Mouse (Mus musculus) CH12.LX (cell line): ENCODE results near the gene Arl14. TPM values are rescaled to one million over a fixed set of nuclear protein-coding genes. Genes with fewer than 3 reads are reported as not detected.

Source experiments
- DNase-seq: peaks from one replicate; pipeline ENCODE4 v3.0.0-alpha.2; 2013; ENCODE audit errors: extremely low read depth
- H3K27ac ChIP-seq: 2 replicates; pipeline ENCODE4 v1.5.1; 2012; ENCODE audit warnings: low read depth, mild to moderate bottlenecking, control low read depth, moderate library complexity; ENCODE audit not compliant: insufficient read depth
- H3K27me3 ChIP-seq: replicated peaks from 2 replicates; pipeline ENCODE3; 2012; ENCODE audit warnings: inconsistent platforms
- H3K36me3 ChIP-seq, 2 experiments: replicated peaks in 1 of 2; 2 replicates each; pipeline versions ENCODE3 to v1.6.1; 2012; ENCODE audit warnings: inconsistent platforms in 1 of 2, low read length in 1 of 2, mild to moderate bottlenecking in 1 of 2, mixed read lengths in 1 of 2, moderate library complexity in 1 of 2; ENCODE audit not compliant: control insufficient read depth in 1 of 2, insufficient read depth in 1 of 2
- H3K4me1 ChIP-seq, 2 experiments: 2 replicates each; pipeline ENCODE4 v1.6.1; 2012; ENCODE audit warnings: inconsistent platforms in 1 of 2, moderate library complexity in 1 of 2; ENCODE audit not compliant: insufficient read depth in 2 of 2, control insufficient read depth in 1 of 2
- H3K4me2 ChIP-seq: 2 replicates; pipeline ENCODE4 v1.6.1; 2012; ENCODE audit warnings: low read depth, mild to moderate bottlenecking, control low read depth; ENCODE audit not compliant: poor library complexity, insufficient read depth, severe bottlenecking
- H3K4me3 ChIP-seq, 3 experiments: fragments of 150-350 bp in 1 of 3; sonication (generic) in 1 of 3; replicated peaks in 1 of 3; 2 replicates each; pipeline versions ENCODE3 to v1.5.1; 2011 to 2012; ENCODE audit warnings: low read depth in 2 of 3, low read length in 2 of 3, mild to moderate bottlenecking in 2 of 3, moderate library complexity in 2 of 3, control low read depth in 1 of 3, improper control_type of control experiment in 1 of 3, inconsistent platforms in 1 of 3, mixed read lengths in 1 of 3; ENCODE audit not compliant: poor library complexity in 1 of 3
- H3K79me2 ChIP-seq: replicated peaks from 2 replicates; pipeline ENCODE4 v1.6.1; 2012; ENCODE audit warnings: mild to moderate bottlenecking, moderate library complexity; ENCODE audit not compliant: control insufficient read depth, poor library complexity, insufficient read depth, severe bottlenecking; ENCODE audit errors: extremely low read depth
- H3K9ac ChIP-seq: 2 replicates; pipeline ENCODE4 v1.6.1; 2012; ENCODE audit warnings: low read depth, mild to moderate bottlenecking, control low read depth, moderate library complexity; ENCODE audit not compliant: insufficient read depth
- H3K9me3 ChIP-seq: replicated peaks from 2 replicates; pipeline ENCODE3; 2012; ENCODE audit warnings: low read length, inconsistent platforms, mixed read lengths
- BHLHE40 ChIP-seq: IDR thresholded peaks from 2 replicates; pipeline ENCODE4 v1.6.1; 2011; ENCODE audit warnings: mild to moderate bottlenecking, low read depth, low read length, improper control_type of control experiment
- CTCF ChIP-seq, 2 experiments: IDR thresholded peaks in 1 of 2; conservative IDR thresholded peaks in 1 of 2; 2 replicates each; pipeline ENCODE4 v1.5.1; 2011 to 2012; ENCODE audit warnings: low read depth in 2 of 2, low read length in 2 of 2, improper control_type of control experiment in 1 of 2, inconsistent platforms in 1 of 2, mild to moderate bottlenecking in 1 of 2, moderate library complexity in 1 of 2
- E2F4 ChIP-seq: IDR thresholded peaks from 2 replicates; pipeline ENCODE4 v1.6.1; 2011; ENCODE audit warnings: low read depth, low read length, improper control_type of control experiment; ENCODE audit not compliant: insufficient replicate concordance
- ELF1 ChIP-seq: IDR thresholded peaks from 2 replicates; pipeline ENCODE4 v1.6.1; 2014; ENCODE audit warnings: low read depth, mild to moderate bottlenecking, inconsistent platforms, low read length, improper control_type of control experiment
- EP300 ChIP-seq: IDR thresholded peaks from 2 replicates; pipeline ENCODE4 v1.6.1; 2011; ENCODE audit warnings: low read length, improper control_type of control experiment
- MAFK ChIP-seq: IDR thresholded peaks from 2 replicates; pipeline ENCODE4 v1.6.1; 2011; ENCODE audit warnings: low read length, improper control_type of control experiment; ENCODE audit not compliant: insufficient replicate concordance
- MAX ChIP-seq: IDR thresholded peaks from 2 replicates; pipeline ENCODE4 v1.6.1; 2011; ENCODE audit warnings: low read length, improper control_type of control experiment
- MAZ ChIP-seq: IDR thresholded peaks from 2 replicates; pipeline ENCODE4 v1.6.1; 2012; ENCODE audit warnings: low read depth, mild to moderate bottlenecking, inconsistent platforms, low read length, improper control_type of control experiment, moderate library complexity
- MEF2A ChIP-seq: IDR thresholded peaks from 2 replicates; pipeline ENCODE4 v1.6.1; 2014; ENCODE audit warnings: low read depth, mild to moderate bottlenecking, inconsistent platforms, low read length, improper control_type of control experiment, borderline replicate concordance
- MXI1 ChIP-seq: IDR thresholded peaks from 2 replicates; pipeline ENCODE4 v1.6.1; 2011; ENCODE audit warnings: mild to moderate bottlenecking, low read depth, low read length, improper control_type of control experiment
- MYC ChIP-seq: IDR thresholded peaks from 2 replicates; pipeline ENCODE4 v1.6.1; 2011; ENCODE audit warnings: low read depth, mild to moderate bottlenecking, improper control_type of control experiment, low read length
- NRF1 ChIP-seq: IDR thresholded peaks from 2 replicates; pipeline ENCODE4 v1.6.1; 2014; ENCODE audit warnings: low read depth, mild to moderate bottlenecking, inconsistent platforms, low read length, improper control_type of control experiment, moderate library complexity
- PAX5 ChIP-seq: IDR thresholded peaks from 2 replicates; pipeline ENCODE4 v1.6.1; 2012; ENCODE audit warnings: low read length, inconsistent platforms, mixed read lengths
- POLR2A ChIP-seq: IDR thresholded peaks from 2 replicates; pipeline ENCODE4 v1.6.1; 2011; ENCODE audit warnings: low read depth, mild to moderate bottlenecking, improper control_type of control experiment, low read length
- SIN3A ChIP-seq: IDR thresholded peaks from 2 replicates; pipeline ENCODE4 v1.6.1; 2012; ENCODE audit warnings: low read length, improper control_type of control experiment, inconsistent platforms
- UBTF ChIP-seq: IDR thresholded peaks from 2 replicates; pipeline ENCODE4 v1.6.1; 2012; ENCODE audit warnings: low read depth, mild to moderate bottlenecking, inconsistent platforms, low read length, improper control_type of control experiment, moderate library complexity
- USF2 ChIP-seq: conservative IDR thresholded peaks from 2 replicates; pipeline ENCODE4 v1.6.1; 2011; ENCODE audit warnings: low read depth, low read length, improper control_type of control experiment
- ZKSCAN1 ChIP-seq: IDR thresholded peaks from 2 replicates; pipeline ENCODE4 v1.6.1; 2012; ENCODE audit warnings: low read depth, inconsistent platforms, low read length, improper control_type of control experiment, borderline replicate concordance
- ZMIZ1 ChIP-seq: IDR thresholded peaks from 2 replicates; pipeline ENCODE4 v1.6.1; 2012; ENCODE audit warnings: low read depth, mild to moderate bottlenecking, inconsistent platforms, low read length, improper control_type of control experiment
- dilution Hi-C: fragments of 300-500 bp; cut with MboI; formaldehyde crosslinking; loops from 2 replicates; pipeline ENCODE4 v1.14.3; 2020; ENCODE audit warnings: low sequenced_read_pairs; ENCODE audit not compliant: extremely low pct_unique_long_range_greater_than_20kb, extremely low pct_ligation_motif_present
- in situ Hi-C: fragments of 300-500 bp; cut with MboI; formaldehyde crosslinking; loops from 3 replicates; pipeline ENCODE4 v1.14.3; 2019; ENCODE audit warnings: low sequenced_read_pairs, low pct_ligation_motif_present, low pct_unique_long_range_greater_than_20kb, mixed read lengths
- polyA plus RNA-seq: library from polyadenylated mRNA; unstranded; fragments of >175 nt; gene quantifications from 2 replicates; pipeline ENCODE4 v1.2.1, GENCODE M21; 2012; ENCODE audit warnings: low read depth; ENCODE audit not compliant: insufficient read length
- total RNA-seq, 2 experiments: library from RNA; depleted of rRNA; stranded (reverse); fragments of 300-350 nt in 1 of 2; fragments of >200 nt in 1 of 2; gene quantifications; 2 replicates each; pipeline ENCODE4 v1.2.3; 2012 to 2014

Gene Arl14
- total and polyA plus RNA-seq, 3 experiments = not detected

- dilution Hi-C loops = no loop called here
- in situ Hi-C loops = no loop called here
Observed at GRCm38 (mm10) chr3:69222987-69223386, 768 bp downstream of the Arl14 start.

GRCm38 (mm10) chr3:69223666-69224065 lies 1.4 kb downstream of the Arl14 start:
- TF ChIP-seq PAX5 = no peak
- TF ChIP-seq POLR2A = no peak
- TF ChIP-seq MAZ = no peak
- no peak for TF ChIP-seq MEF2A
- no peak for TF ChIP-seq EP300
- TF ChIP-seq MXI1 = no peak
- TF ChIP-seq ELF1 = no peak
- TF ChIP-seq UBTF = no peak
- TF ChIP-seq, all 38 proteins: peak for 0
- H3K4me2 ChIP-seq = no peak overlapping the region
- peaks cover 0 to 7% of the 10 kb centered on the region in 2 experiments; a peak in 2 of 4 replicates for H3K4me1 ChIP-seq
- H3K27ac ChIP-seq = no peak overlapping the region
- H3K9me3 ChIP-seq = no peaks in the 10 kb centered on the region
- in situ Hi-C loops = no loop called here
- DNase-seq = no peak
- H3K9ac ChIP-seq = no peak overlapping the region
- no peaks in the 10 kb centered on the region for H3K36me3 ChIP-seq
- dilution Hi-C loops = no loop called here
- no peak overlapping the region for H3K4me3 ChIP-seq
- no peaks in the 10 kb centered on the region for H3K79me2 ChIP-seq
- no peaks in the 10 kb centered on the region for H3K27me3 ChIP-seq

More at GRCm38 (mm10) chr3:69222987-69223386, 768 bp downstream of the Arl14 start:
- H3K27me3 ChIP-seq = no peaks in the 10 kb centered on the region
- H3K36me3 ChIP-seq = no peaks in the 10 kb centered on the region
- TF ChIP-seq MYC (no peak), MAFK (peak; percentile 94)
- TF ChIP-seq, all 38 proteins: peak for 1
- H3K27ac ChIP-seq = no peak overlapping the region
- H3K4me2 ChIP-seq = no peak overlapping the region
- H3K9me3 ChIP-seq = no peaks in the 10 kb centered on the region
- peaks cover 0 to 2% of the 10 kb centered on the region in 2 experiments; a peak in 2 of 4 replicates for H3K4me1 ChIP-seq
- no peak overlapping the region for H3K4me3 ChIP-seq
- no peak overlapping the region for H3K9ac ChIP-seq
- no peak for DNase-seq
- no peaks in the 10 kb centered on the region for H3K79me2 ChIP-seq

GRCm38 (mm10) chr3:69225019-69225418 lies 2.8 kb downstream of the Arl14 start:
- H3K4me2 ChIP-seq = no peak overlapping the region
- dilution Hi-C loops = no loop called here
- no peak overlapping the region for H3K9ac ChIP-seq
- TF ChIP-seq ZKSCAN1 (no peak), EP300 (no peak), ZMIZ1 (no peak), CTCF (conservative IDR thresholded peaks at IDR 0.05 in 1 of 2, IDR thresholded peaks at IDR 0.05 in 1 of 2; ENCODE audit: low read depth in 2 of 2, low read length in 2 of 2) (no peak), MAX (no peak), BHLHE40 (no peak), E2F4 (no peak), NRF1 (no peak), MAFK (no peak), SIN3A (no peak), USF2 (no peak)
- TF ChIP-seq, all 38 proteins: peak for 0
- in situ Hi-C loops = loop anchor here (25.0 kb wide), 1 partner anchor 662 kb away; no protein-coding TSS in a partner anchor
- Histone ChIP-seq H3K36me3 (no peaks in the 10 kb centered on the region), H3K4me3 (no peak overlapping the region), H3K27me3 (no peaks in the 10 kb centered on the region), H3K79me2 (no peaks in the 10 kb centered on the region), H3K9me3 (no peaks in the 10 kb centered on the region), H3K27ac (no peak overlapping the region), H3K4me1 (peaks cover 0 to 7% of the 10 kb centered on the region in 2 experiments; a peak in 2 of 4 replicates)
- no peak for DNase-seq
